Mouse (Mus musculus) CH12.LX (cell line): ENCODE data around the gene Smarca4.

Experiments used
- CTCF ChIP-seq, 2 experiments: IDR thresholded peaks in 1 of 2; conservative IDR thresholded peaks in 1 of 2; 2 replicates each; pipeline ENCODE4 v1.5.1; 2011 to 2012; ENCODE audit warnings: low read depth in 2 of 2, low read length in 2 of 2, improper control_type of control experiment in 1 of 2, inconsistent platforms in 1 of 2, mild to moderate bottlenecking in 1 of 2, moderate library complexity in 1 of 2
- HCFC1 ChIP-seq: IDR thresholded peaks from 2 replicates; pipeline ENCODE4 v1.6.1; 2012; ENCODE audit warnings: low read depth, mild to moderate bottlenecking, inconsistent platforms, low read length, improper control_type of control experiment
- KAT2A ChIP-seq: IDR thresholded peaks from 2 replicates; pipeline ENCODE4 v1.6.1; 2012; ENCODE audit warnings: low read length, improper control_type of control experiment, inconsistent platforms; ENCODE audit not compliant: insufficient replicate concordance
- MAZ ChIP-seq: IDR thresholded peaks from 2 replicates; pipeline ENCODE4 v1.6.1; 2012; ENCODE audit warnings: low read depth, mild to moderate bottlenecking, inconsistent platforms, low read length, improper control_type of control experiment, moderate library complexity
- MEF2A ChIP-seq: IDR thresholded peaks from 2 replicates; pipeline ENCODE4 v1.6.1; 2014; ENCODE audit warnings: low read depth, mild to moderate bottlenecking, inconsistent platforms, low read length, improper control_type of control experiment, borderline replicate concordance
- NRF1 ChIP-seq: IDR thresholded peaks from 2 replicates; pipeline ENCODE4 v1.6.1; 2014; ENCODE audit warnings: low read depth, mild to moderate bottlenecking, inconsistent platforms, low read length, improper control_type of control experiment, moderate library complexity
- PAX5 ChIP-seq: IDR thresholded peaks from 2 replicates; pipeline ENCODE4 v1.6.1; 2012; ENCODE audit warnings: low read length, inconsistent platforms, mixed read lengths
- POLR2A ChIP-seq: IDR thresholded peaks from 2 replicates; pipeline ENCODE4 v1.6.1; 2011; ENCODE audit warnings: low read depth, mild to moderate bottlenecking, improper control_type of control experiment, low read length
- POLR2AphosphoS2 ChIP-seq: IDR thresholded peaks from 2 replicates; pipeline ENCODE4 v1.6.1; 2011; ENCODE audit warnings: low read depth, low read length, improper control_type of control experiment
- UBTF ChIP-seq: IDR thresholded peaks from 2 replicates; pipeline ENCODE4 v1.6.1; 2012; ENCODE audit warnings: low read depth, mild to moderate bottlenecking, inconsistent platforms, low read length, improper control_type of control experiment, moderate library complexity
- USF1 ChIP-seq: IDR thresholded peaks from 2 replicates; pipeline ENCODE4 v1.6.1; 2014; ENCODE audit warnings: low read depth, mild to moderate bottlenecking, inconsistent platforms, low read length, improper control_type of control experiment
- USF2 ChIP-seq: conservative IDR thresholded peaks from 2 replicates; pipeline ENCODE4 v1.6.1; 2011; ENCODE audit warnings: low read depth, low read length, improper control_type of control experiment

DNA sequence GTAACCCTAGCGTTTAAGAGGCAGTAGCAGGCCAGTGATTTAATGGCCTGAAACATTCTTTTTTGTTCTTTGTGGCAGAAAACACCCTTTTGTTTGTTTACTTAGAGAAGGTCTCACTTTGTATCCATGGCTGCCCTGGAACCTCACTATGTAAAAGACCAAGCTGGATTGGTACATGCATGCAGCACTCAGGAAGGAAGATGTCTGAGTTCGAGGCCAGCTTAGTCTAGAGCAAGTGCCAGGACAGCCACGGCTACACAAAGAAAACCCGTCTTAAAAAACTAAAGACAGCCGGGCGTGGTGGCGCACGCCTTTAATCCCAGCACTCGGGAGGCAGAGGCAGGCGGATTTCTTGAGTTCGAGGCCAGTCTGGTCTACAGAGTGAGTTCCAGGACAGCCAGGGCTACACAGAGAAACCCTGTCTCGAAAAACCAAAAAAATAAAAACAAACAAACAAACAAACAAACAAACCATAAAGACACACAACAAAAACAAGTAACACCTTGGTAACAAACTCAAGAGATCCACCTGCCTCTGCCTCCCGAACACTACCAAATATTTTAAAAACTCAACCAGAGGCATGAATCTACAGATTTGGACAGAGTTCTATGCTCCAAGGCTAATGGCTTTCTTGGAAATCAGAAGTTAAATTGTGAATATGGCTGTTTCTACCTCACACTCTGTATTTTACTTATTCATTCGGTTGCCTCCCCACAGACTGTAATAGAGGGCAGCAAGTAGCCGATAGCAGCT is 929 bp upstream of the Smarca4 start:
- TF ChIP-seq USF1 (no peak), POLR2A (no peak), KAT2A (no peak), POLR2AphosphoS2 (no peak), CTCF (conservative IDR thresholded peaks at IDR 0.05 in 1 of 2, IDR thresholded peaks at IDR 0.05 in 1 of 2; ENCODE audit: low read depth in 2 of 2, low read length in 2 of 2) (no peak), NRF1 (no peak), UBTF (no peak), MEF2A (no peak), USF2 (no peak), MAZ (no peak), HCFC1 (no peak), PAX5 (no peak)
